Mouse (Mus musculus) neural tube, embryonic 15.5 days (tissue): ENCODE data around the gene Ppp1r13b. TPM values are rescaled to one million over a fixed set of nuclear protein-coding genes. Genes with fewer than 3 reads are reported as not detected.

Source experiments
- ATAC-seq: fragments of 200-750 bp; cut with Nextera tagmentation; 2 replicates; pipeline ENCODE4 v1.8.0; 2017; ENCODE audit warnings: mild to moderate bottlenecking, moderate TSS enrichment, moderate library complexity; ENCODE audit not compliant: low FRiP score
- H3K27ac ChIP-seq: fragments of 300-500 bp; sonication (generic); replicated peaks from 2 replicates; pipeline ENCODE4 v1.5.1; 2015; ENCODE audit warnings: mild to moderate bottlenecking, inconsistent platforms
- H3K27me3 ChIP-seq: fragments of 300-500 bp; sonication (generic); replicated peaks from 2 replicates; pipeline ENCODE4 v1.6.1; 2015; ENCODE audit warnings: inconsistent platforms
- H3K36me3 ChIP-seq: fragments of 300-500 bp; sonication (generic); 2 replicates; pipeline ENCODE4 v1.6.1; 2015; ENCODE audit warnings: inconsistent platforms
- H3K4me1 ChIP-seq: fragments of 300-500 bp; sonication (generic); 2 replicates; pipeline ENCODE4 v1.6.1; 2015; ENCODE audit warnings: inconsistent platforms
- H3K4me2 ChIP-seq: fragments of 300-500 bp; sonication (generic); 2 replicates; pipeline ENCODE4 v1.6.1; 2015; ENCODE audit warnings: inconsistent platforms, mild to moderate bottlenecking, moderate library complexity
- H3K4me3 ChIP-seq: fragments of 300-500 bp; sonication (generic); replicated peaks from 2 replicates; pipeline ENCODE4 v1.5.1; 2015; ENCODE audit warnings: mild to moderate bottlenecking, inconsistent platforms
- H3K9ac ChIP-seq: fragments of 300-500 bp; sonication (generic); replicated peaks from 2 replicates; pipeline ENCODE4 v1.6.1; 2015; ENCODE audit warnings: mild to moderate bottlenecking, inconsistent platforms
- H3K9me3 ChIP-seq: fragments of 300-500 bp; sonication (generic); replicated peaks from 2 replicates; pipeline ENCODE4 v1.6.1; 2016; ENCODE audit warnings: inconsistent platforms
- WGBS: fragments of 180-500 bp; shearing (Covaris S2); methylation state at CpG from one replicate; pipeline ENCODE4 v1.1.7; 2015; ENCODE audit warnings: mixed read lengths; 5-methylcytosine and 5-hydroxymethylcytosine counted together
- polyA plus RNA-seq: library from polyadenylated mRNA; unstranded; fragments of >200 nt; fragmentation: Nextera tagmentation; extraction: Ambion mirVana; gene quantifications from 2 replicates; pipeline ENCODE4 v1.2.1, GENCODE M21; 2015

Ppp1r13b gene
- polyA plus RNA-seq, 1 experiment from 2014 or later, result 33.5 TPM

DNA sequence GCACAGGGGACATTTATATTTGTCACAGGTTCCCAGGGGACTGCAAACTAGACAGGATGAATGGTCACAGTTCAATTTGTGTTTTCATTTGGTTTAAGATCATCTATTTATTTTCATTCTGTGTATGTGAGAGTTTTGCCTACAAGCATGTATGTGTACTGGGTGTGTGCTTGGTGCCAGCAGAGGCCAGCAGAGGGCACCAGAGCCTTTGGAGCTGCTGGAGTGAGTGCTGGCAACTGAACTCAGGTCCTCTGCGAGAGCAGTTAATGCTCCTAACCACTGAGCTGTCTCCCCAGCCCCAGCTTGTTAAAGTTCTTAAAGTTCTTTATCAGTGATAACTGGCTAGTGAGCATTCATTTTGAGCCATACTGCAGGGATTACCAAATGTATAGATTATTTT, 128.4 kb downstream of the Ppp1r13b start:
- H3K4me2 ChIP-seq, result no peak overlapping the region
- no peaks in the 10 kb centered on the region for H3K9me3 ChIP-seq
- ATAC-seq, result no peak
- 100% methylated on average over 1 of the region's 1 CpGs for WGBS
- peaks cover 95% of the 10 kb centered on the region for H3K36me3 ChIP-seq
- no peak overlapping the region for H3K4me3 ChIP-seq
- no peak overlapping the region for H3K27ac ChIP-seq
- no peaks in the 10 kb centered on the region for H3K4me1 ChIP-seq
- H3K9ac ChIP-seq, result no peak overlapping the region
- no peaks in the 10 kb centered on the region for H3K27me3 ChIP-seq

Other genes starting within 250 kb of the Ppp1r13b start
- 1,500 and 1,731 TPM in 2 replicates for gene Ckb, start 235.8 kb downstream of the Ppp1r13b start, polyA plus RNA-seq
- gene Trmt61a, start 230.0 kb downstream of the Ppp1r13b start, polyA plus RNA-seq, result 9.6 and 10.8 TPM in 2 replicates
- gene Bag5, start 194.9 kb downstream of the Ppp1r13b start, polyA plus RNA-seq, result 61.5 and 65.2 TPM in 2 replicates
- 58.5 and 58.8 TPM in 2 replicates for gene Apopt1, start 194.8 kb downstream of the Ppp1r13b start, polyA plus RNA-seq
- gene Klc1, start 149.3 kb downstream of the Ppp1r13b start, polyA plus RNA-seq, result 504 and 568 TPM in 2 replicates
- gene Xrcc3, start 94.2 kb downstream of the Ppp1r13b start, polyA plus RNA-seq, result 2.5 and 4.6 TPM in 2 replicates
- 39.8 and 64.0 TPM in 2 replicates for gene Zfyve21, start 93.9 kb downstream of the Ppp1r13b start, polyA plus RNA-seq
- 809 and 987 TPM in 2 replicates for gene Atp5mpl, start 58.9 kb upstream of the Ppp1r13b start, polyA plus RNA-seq
- 0.18 and 0.37 TPM in 2 replicates for gene Tdrd9, start 63.4 kb upstream of the Ppp1r13b start, polyA plus RNA-seq
- not detected in 2 replicates for gene Rd3l, start 73.2 kb upstream of the Ppp1r13b start, polyA plus RNA-seq
- 0.84 and 3.3 TPM in 2 replicates for gene Aspg, start 198.6 kb upstream of the Ppp1r13b start, polyA plus RNA-seq
- gene Kif26a, start 238.1 kb upstream of the Ppp1r13b start, polyA plus RNA-seq, result 4.0 and 4.2 TPM in 2 replicates